Mouse (Mus musculus) c-Kit-negative CD71-positive TER-119-positive erythroid progenitor cells, embryonic 14.5 days (primary cell): ENCODE measurements around the gene Trim47.

Source experiments
- DNase-seq: peaks from one replicate; pipeline ENCODE4 v3.0.0-alpha.2; 2013; ENCODE audit warnings: low read depth, low spot score

Trim47 gene

DNA sequence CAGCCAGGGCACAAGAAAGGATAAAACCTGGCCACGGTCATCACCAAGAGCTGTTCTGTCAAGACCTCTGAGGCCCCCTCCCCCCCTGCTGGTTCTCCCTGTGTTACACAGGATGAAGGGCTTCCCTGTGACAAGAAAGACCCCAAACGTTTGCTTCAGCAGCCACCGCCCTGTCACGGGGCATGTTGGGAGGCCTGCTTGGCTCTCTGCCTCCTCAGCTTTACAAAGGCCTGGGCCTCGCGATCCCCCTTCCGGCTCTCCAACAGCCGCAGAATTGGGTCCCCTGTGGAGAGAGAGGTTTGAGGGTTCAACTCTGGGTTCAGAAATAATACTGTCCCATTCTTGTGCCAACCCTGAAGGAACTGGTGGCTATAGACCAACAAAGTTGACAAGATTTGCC, 64.5 kb downstream of the Trim47 start:
- no peak for DNase-seq

GRCm38 (mm10) chr11:116061641-116062415, 65.2 kb downstream of the Trim47 start:
- DNase-seq = no peak

GRCm38 (mm10) chr11:116060596-116060995, 66.4 kb downstream of the Trim47 start:
- no peak for DNase-seq

- DNase-seq = no peak
Measured at GRCm38 (mm10) chr11:116059691-116060025, 67.4 kb downstream of the Trim47 start.

DNA sequence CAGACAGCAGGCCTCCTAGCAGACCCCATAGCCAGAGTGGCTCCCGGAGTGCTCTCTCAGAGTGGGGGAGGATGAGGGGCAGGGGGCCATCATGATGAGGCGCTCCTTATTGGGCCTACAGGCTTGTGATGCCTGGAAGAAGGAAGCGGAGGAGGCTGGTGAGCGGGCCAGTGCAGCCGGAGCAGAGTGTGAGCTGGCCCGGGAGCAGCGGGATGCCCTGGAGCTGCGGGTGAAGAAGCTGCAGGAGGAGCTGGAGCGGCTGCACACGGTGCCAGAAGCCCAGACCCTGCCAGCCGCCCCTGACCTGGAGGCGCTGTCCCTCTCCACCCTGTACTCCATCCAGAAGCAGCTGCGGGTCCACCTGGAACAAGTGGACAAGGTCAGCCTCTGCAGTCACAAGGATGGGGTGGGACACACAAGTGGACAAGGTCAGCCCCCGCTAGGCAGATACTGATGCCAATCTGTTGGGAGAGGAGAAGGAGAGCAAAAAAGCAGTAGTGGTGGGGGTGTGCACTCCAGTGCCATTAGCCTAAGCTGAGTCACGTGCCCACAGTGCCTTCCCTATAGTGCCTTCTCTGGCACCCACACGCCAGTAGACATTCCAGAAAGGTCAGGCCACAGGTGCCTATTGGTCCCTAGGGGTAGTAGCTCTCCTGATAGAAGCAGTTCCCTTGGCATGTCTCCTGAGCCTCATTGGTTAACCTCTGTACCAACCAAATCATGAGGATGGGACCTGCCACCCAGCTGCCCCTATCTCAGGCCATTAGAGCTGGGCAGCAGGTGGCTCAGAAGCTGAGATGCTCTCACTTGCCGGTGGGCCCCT, 67.9 kb downstream of the Trim47 start:
- DNase-seq = no peak

GRCm38 (mm10) chr11:116058022-116058614, 68.9 kb downstream of the Trim47 start:
- no peak for DNase-seq

GRCm38 (mm10) chr11:116057237-116057881, 69.7 kb downstream of the Trim47 start:
- DNase-seq = peak; percentile 29

DNA sequence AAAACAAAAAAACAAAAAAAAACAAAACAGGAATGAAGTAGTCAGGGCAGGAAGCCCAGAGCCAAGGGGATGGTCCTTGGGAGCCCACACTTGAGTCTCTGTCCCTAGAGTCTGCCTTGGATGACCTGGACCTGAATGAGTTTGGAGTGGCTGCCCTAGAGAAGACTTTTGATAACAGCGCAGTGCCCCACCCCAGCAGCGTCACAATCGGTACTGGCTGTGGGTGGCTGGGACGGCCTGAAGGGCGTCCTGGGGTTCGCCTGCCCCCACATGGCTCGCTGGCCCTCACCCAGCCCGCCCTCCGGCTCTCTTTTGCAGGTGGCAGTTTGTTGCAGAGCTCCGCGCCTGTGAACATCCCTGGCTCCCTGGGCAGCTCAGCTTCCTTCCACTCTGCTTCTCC, 71.1 kb downstream of the Trim47 start:
- DNase-seq = no peak
